Mouse (Mus musculus): Measurements from ENCODE around the gene Arel1. TPM values are rescaled to one million over a fixed set of nuclear protein-coding genes. Genes with fewer than 3 reads are reported as not detected.

Arel1 gene
- total and polyA plus RNA-seq, 2 experiments, result 21.0 to 22.4 TPM

DNA sequence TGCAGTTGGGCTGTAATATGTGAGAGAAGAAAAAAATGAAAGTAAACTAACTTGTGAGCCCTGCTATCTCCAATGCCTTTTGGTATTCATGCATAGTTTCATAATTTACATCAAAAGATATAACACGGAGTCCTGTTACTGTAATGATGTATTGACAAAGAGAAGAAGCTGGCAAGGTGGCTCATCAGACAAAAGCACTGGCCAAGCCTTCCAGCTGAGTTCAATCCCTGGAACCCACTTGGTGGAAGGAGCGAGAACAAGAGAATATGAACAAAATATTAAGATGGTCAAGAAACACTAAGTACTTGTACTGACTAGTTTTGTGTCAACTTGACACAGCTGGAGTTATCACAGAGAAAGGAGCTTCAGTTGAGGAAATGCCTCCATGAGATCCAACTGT is 98.4 kb downstream of the Arel1 start:
- Histone ChIP-seq H3K36me3 (ENCODE audit: control insufficient read depth, insufficient read depth, low read length) (no peaks in the 10 kb centered on the region), H3K9ac (ENCODE audit: low read depth, low read length) (no peak overlapping the region), H3K79me2 (ENCODE audit: control insufficient read depth, insufficient read depth, low read length) (no peaks in the 10 kb centered on the region), H3K27me3 (ENCODE audit: control insufficient read depth, insufficient read depth, low read length) (peaks cover 12% of the 10 kb centered on the region), H3K27ac (replicated peaks; ENCODE audit: insufficient read depth, low read depth, low read length) (no peak overlapping the region), H3K4me1 (ENCODE audit: control insufficient read depth, insufficient read depth, low read length) (peaks cover 9% of the 10 kb centered on the region), H3K4me3 (ENCODE audit: insufficient read depth, low read depth, low read length) (no peak overlapping the region)
- TF ChIP-seq CTCF (IDR thresholded peaks at IDR 0.05; ENCODE audit: low read depth, low read length) (no peak), POLR2A (IDR thresholded peaks at IDR 0.05; ENCODE audit: extremely low read depth, insufficient read depth, low read length) (no peak)
- WGBS, result 63% methylated on average over 2 of the region's 2 CpGs
- DNase-seq (ENCODE audit: extremely low read depth, low read depth, low spot score), result no peak

Other genes starting within 250 kb of the Arel1 start
- 40.2 and 53.6 TPM in 2 replicates for gene Npc2, start 197.7 kb downstream of the Arel1 start, total RNA-seq (2014; rRNA removed)
- gene Npc2, start 197.7 kb downstream of the Arel1 start, polyA plus RNA-seq (2012; rRNA removed), result 83.2 and 85.8 TPM in 2 replicates
- 41.4 and 44.0 TPM in 2 replicates for gene Isca2, start 197.6 kb downstream of the Arel1 start, total RNA-seq (2014; rRNA removed)
- 48.2 and 54.3 TPM in 2 replicates for gene Isca2, start 197.6 kb downstream of the Arel1 start, polyA plus RNA-seq (2012; rRNA removed)
- 0.65 and 1.0 TPM in 2 replicates for gene Ltbp2, start 94.4 kb downstream of the Arel1 start, total RNA-seq (2014; rRNA removed)
- 0.77 and 1.7 TPM in 2 replicates for gene Ltbp2, start 94.4 kb downstream of the Arel1 start, polyA plus RNA-seq (2012; rRNA removed)
- gene Fcf1, start within 50 bp of the Arel1 start, total RNA-seq (2014; rRNA removed), result 47.5 and 59.7 TPM in 2 replicates
- gene Fcf1, start within 50 bp of the Arel1 start, polyA plus RNA-seq (2012; rRNA removed), result 21.7 and 23.2 TPM in 2 replicates
- 16.9 TPM in 2 replicates for gene Ylpm1, start 25.4 kb upstream of the Arel1 start, total RNA-seq (2014; rRNA removed)
- 4.7 and 5.2 TPM in 2 replicates for gene Ylpm1, start 25.4 kb upstream of the Arel1 start, polyA plus RNA-seq (2012; rRNA removed)
- gene Prox2, start 139.9 kb upstream of the Arel1 start, total RNA-seq (2014; rRNA removed), result 1.8 and 1.9 TPM in 2 replicates
- gene Prox2, start 139.9 kb upstream of the Arel1 start, polyA plus RNA-seq (2012; rRNA removed), result 1.3 and 1.5 TPM in 2 replicates
- gene Dlst, start 139.9 kb upstream of the Arel1 start, total RNA-seq (2014; rRNA removed), result 149 and 150 TPM in 2 replicates
- 111 and 112 TPM in 2 replicates for gene Dlst, start 139.9 kb upstream of the Arel1 start, polyA plus RNA-seq (2012; rRNA removed)
- 0.28 and 0.34 TPM in 2 replicates for gene Rps6kl1, start 180.4 kb upstream of the Arel1 start, total RNA-seq (2014; rRNA removed)
- 0.39 and 0.48 TPM in 2 replicates for gene Rps6kl1, start 180.4 kb upstream of the Arel1 start, polyA plus RNA-seq (2012; rRNA removed)
- gene Pgf, start 206.9 kb upstream of the Arel1 start, total RNA-seq (2014; rRNA removed), result not detected in 2 replicates
- gene Pgf, start 206.9 kb upstream of the Arel1 start, polyA plus RNA-seq (2012; rRNA removed), result not detected in 2 replicates
- gene Eif2b2, start 248.6 kb upstream of the Arel1 start, total RNA-seq (2014; rRNA removed), result 17.9 and 23.1 TPM in 2 replicates
- 37.0 and 54.8 TPM in 2 replicates for gene Eif2b2, start 248.6 kb upstream of the Arel1 start, polyA plus RNA-seq (2012; rRNA removed)